Mouse (Mus musculus) adrenal gland, adult 8-10 months (tissue): ENCODE measurements at regions not wholly inside any gene's neighbourhood (a gene's known extent, or its start where the extent isn't known, plus 50 kb on each side); places are given as distances from the start of the nearest gene placed in this dataset.

Source experiments
- DNase-seq: peaks from one replicate; pipeline ENCODE4 v3.0.0; 2022

GRCm38 (mm10) chr1:105074326-105074725 lies 282.2 kb downstream of the Rnf152 start:
- no peak for DNase-seq

GRCm38 (mm10) chr1:105070661-105071455 lies 285.7 kb downstream of the Rnf152 start:
- no peak for DNase-seq

- no peak for DNase-seq
Measured at GRCm38 (mm10) chr1:105067902-105068301, 288.6 kb downstream of the Rnf152 start.

DNA sequence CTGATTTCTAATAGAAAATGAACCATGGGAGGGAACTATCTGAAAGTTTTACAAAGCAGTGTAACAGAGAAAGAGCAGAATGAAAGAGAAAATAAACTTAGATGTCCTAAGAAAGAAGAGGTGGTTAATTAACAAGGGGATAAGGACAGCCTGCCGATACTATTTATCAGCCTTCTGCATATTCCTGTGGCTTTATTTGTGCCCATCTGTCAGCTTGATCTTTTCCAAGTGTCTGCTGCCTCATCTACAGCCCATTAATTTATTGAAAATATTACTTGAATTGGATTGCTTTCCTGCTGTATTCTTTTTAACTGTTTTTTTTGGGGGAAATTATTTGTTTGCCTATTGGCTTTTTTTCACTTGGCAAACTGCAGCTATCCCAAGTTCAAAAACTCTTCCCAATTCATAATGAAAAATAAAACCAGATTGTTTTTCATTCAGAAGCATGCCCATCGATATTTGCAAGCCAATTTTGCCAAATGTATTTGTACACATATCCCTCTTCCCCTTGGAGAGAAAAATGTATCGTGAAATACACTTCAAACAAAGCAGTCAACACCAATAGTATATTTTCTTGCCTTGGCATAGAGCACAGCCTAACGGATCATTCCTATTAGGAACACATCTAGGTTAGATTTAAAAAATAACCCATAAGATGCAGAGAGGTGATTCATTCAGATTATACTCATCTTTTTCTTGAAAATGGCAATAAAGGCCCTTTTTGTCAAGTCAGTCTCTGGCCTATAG lies 289.3 kb downstream of the Rnf152 start:
- no peak for DNase-seq

GRCm38 (mm10) chr1:105050584-105051363 lies 282.4 kb downstream of the Cdh20 start:
- no peak for DNase-seq
